ENCODE assay signal across 23 mouse cellular contexts in genomic region chr5:119661474-119661873, GRCm38 (mm10). TPM values are rescaled to one million over a fixed set of nuclear protein-coding genes. Genes with fewer than 3 reads are reported as not detected.
DNase-seq lines count a peak whose midpoint lies in the region; ATAC-seq and TF ChIP-seq lines count a peak whose summit lies in the region.
"Had no signal": no experiment of that assay in that cellular context is flagged by ENCODE, and none has a peak within 500 bp of the region (broad histone marks: within the 10 kb centered on the region; RNA-seq: fewer than 3 reads in every experiment).

No protein-coding gene starts in this region.

- H3K27ac ChIP-seq in hindbrain, embryonic 11.5 days (ENCODE audit: low read depth, low read length), result no peak overlapping the region
- no peak overlapping the region for H3K27ac ChIP-seq in hindbrain, embryonic 10.5 days
- H3K27ac ChIP-seq in liver, embryonic 13.5 days, result no peak overlapping the region
- H3K27ac ChIP-seq in liver, embryonic 12.5 days, result no peak overlapping the region
- no peak overlapping the region for H3K27ac ChIP-seq in embryonic facial prominence, embryonic 14.5 days (replicated peaks; ENCODE audit: low read depth, low read length)
- no peak overlapping the region for H3K27ac ChIP-seq in intestine, postnatal 0 days (ENCODE audit: low read depth, low read length)
- H3K27ac ChIP-seq: heart, embryonic 10.5 days; intestine, embryonic 15.5 days; limb, embryonic 12.5 days; midbrain, embryonic 13.5 days had no signal

- 2% methylated on average over 11 of the region's 11 CpGs for WGBS in hindbrain, embryonic 11.5 days
- WGBS in hindbrain, embryonic 10.5 days, result 1% methylated on average over 11 of the region's 11 CpGs
- 4% methylated on average over 11 of the region's 11 CpGs for WGBS in liver, embryonic 13.5 days (ENCODE audit: insufficient replicate concordance)
- 7% methylated on average over 11 of the region's 11 CpGs for WGBS in liver, embryonic 12.5 days (ENCODE audit: insufficient replicate concordance)
- 2% methylated on average over 11 of the region's 11 CpGs for WGBS in embryonic facial prominence, embryonic 14.5 days
- WGBS in intestine, postnatal 0 days, result 11% methylated on average over 11 of the region's 11 CpGs

- peak; percentile 42 for DNase-seq in hindbrain, embryonic 11.5 days (ENCODE audit: low spot score)
- DNase-seq in hindbrain, embryonic 10.5 days (ENCODE audit: low spot score), result no peak
- no peak for DNase-seq in liver, embryonic 13.5 days
- peak; percentile 28 for DNase-seq in brain, embryonic 14.5 days (ENCODE audit: low read depth)
- no peak for DNase-seq in embryonic facial prominence, embryonic 14.5 days (ENCODE audit: low spot score)
- DNase-seq in heart, adult 9 months (ENCODE audit: low spot score in 2 of 2), result no peak
- DNase-seq: cerebellum, adult 18-20 months; cerebellum, postnatal 25 days; heart, postnatal 4 days; kidney, postnatal 10 days; lung, adult 18-20 months; lung, postnatal 14 days; thymus, adult 18-20 months; thymus, postnatal 4 days had no signal

- H3K4me2 ChIP-seq in hindbrain, embryonic 11.5 days (replicated peaks; ENCODE audit: low read depth, low read length), result no peak overlapping the region
- H3K4me2 ChIP-seq in liver, embryonic 13.5 days, result peak overlapping the region; percentile 30
- H3K4me2 ChIP-seq in liver, embryonic 12.5 days, result no peak overlapping the region
- H3K4me2 ChIP-seq in embryonic facial prominence, embryonic 14.5 days (ENCODE audit: low read depth, low read length), result peak overlapping the region; percentile 44
- no peak overlapping the region for H3K4me2 ChIP-seq in intestine, postnatal 0 days (replicated peaks; ENCODE audit: low read depth)
- H3K4me2 ChIP-seq: intestine, embryonic 15.5 days; midbrain, embryonic 13.5 days had no signal

- H3K9ac ChIP-seq in hindbrain, embryonic 11.5 days (ENCODE audit: low read depth, low read length), result no peak overlapping the region
- H3K9ac ChIP-seq in liver, embryonic 13.5 days, result no peak overlapping the region
- no peak overlapping the region for H3K9ac ChIP-seq in liver, embryonic 12.5 days
- H3K9ac ChIP-seq in embryonic facial prominence, embryonic 14.5 days (ENCODE audit: low read depth, low read length), result no peak overlapping the region
- H3K9ac ChIP-seq in intestine, postnatal 0 days (ENCODE audit: low read depth, low read length), result no peak overlapping the region
- H3K9ac ChIP-seq: intestine, embryonic 15.5 days; limb, embryonic 12.5 days; midbrain, embryonic 13.5 days had no signal

- TF ChIP-seq POLR2A in brain, embryonic 14.5 days (IDR thresholded peaks at IDR 0.05; ENCODE audit: borderline replicate concordance, extremely low read depth, insufficient read depth, insufficient read length, poor library complexity, severe bottlenecking), result no peak

- ATAC-seq in hindbrain, embryonic 11.5 days (ENCODE audit: low FRiP score), result no peak
- no peak for ATAC-seq in liver, embryonic 13.5 days (ENCODE audit: low read depth)
- ATAC-seq in liver, embryonic 12.5 days, result no peak
- no peak for ATAC-seq in embryonic facial prominence, embryonic 14.5 days (ENCODE audit: low read depth)
- ATAC-seq in intestine, postnatal 0 days, result no peak
- ATAC-seq: CD4-positive, CD25-positive, alpha-beta regulatory T cell, adult 4 months; forebrain, embryonic 14.5 days; hindbrain, embryonic 16.5 days; intestine, embryonic 15.5 days; midbrain, embryonic 13.5 days had no signal

- no peak overlapping the region for H3K4me3 ChIP-seq in hindbrain, embryonic 11.5 days (ENCODE audit: low read depth, low read length)
- H3K4me3 ChIP-seq in hindbrain, embryonic 10.5 days, result no peak overlapping the region
- no peak overlapping the region for H3K4me3 ChIP-seq in liver, embryonic 13.5 days (replicated peaks)
- no peak overlapping the region for H3K4me3 ChIP-seq in liver, embryonic 12.5 days
- H3K4me3 ChIP-seq in embryonic facial prominence, embryonic 14.5 days (ENCODE audit: low read depth, low read length), result 0 out of 2 replicates have a peak overlapping the region, but pooled peaks have one; percentile 4
- no peak overlapping the region for H3K4me3 ChIP-seq in intestine, postnatal 0 days (ENCODE audit: low read depth, low read length)
- H3K4me3 ChIP-seq: intestine, embryonic 15.5 days; limb, embryonic 12.5 days; midbrain, embryonic 13.5 days had no signal

- H3K36me3 ChIP-seq in hindbrain, embryonic 11.5 days (ENCODE audit: control insufficient read depth, insufficient read depth, low read length), result no peaks in the 10 kb centered on the region
- no peaks in the 10 kb centered on the region for H3K36me3 ChIP-seq in hindbrain, embryonic 10.5 days
- H3K36me3 ChIP-seq in liver, embryonic 13.5 days, result no peaks in the 10 kb centered on the region
- H3K36me3 ChIP-seq in liver, embryonic 12.5 days, result no peaks in the 10 kb centered on the region
- no peaks in the 10 kb centered on the region for H3K36me3 ChIP-seq in embryonic facial prominence, embryonic 14.5 days (ENCODE audit: control insufficient read depth, insufficient read depth, low read length)
- no peaks in the 10 kb centered on the region for H3K36me3 ChIP-seq in intestine, postnatal 0 days (ENCODE audit: control insufficient read depth, insufficient read depth)
- H3K36me3 ChIP-seq: heart, embryonic 10.5 days; intestine, embryonic 15.5 days; limb, embryonic 12.5 days; midbrain, embryonic 13.5 days had no signal

- no peaks in the 10 kb centered on the region; the same call in 1 of the 2 replicates for H3K4me1 ChIP-seq in hindbrain, embryonic 11.5 days (replicated peaks; ENCODE audit: control insufficient read depth, insufficient read depth, low read length)
- H3K4me1 ChIP-seq in hindbrain, embryonic 10.5 days (replicated peaks), result peaks cover 5% of the 10 kb centered on the region; the same call in 1 of the 2 replicates
- H3K4me1 ChIP-seq in liver, embryonic 13.5 days (replicated peaks), result no peaks in the 10 kb centered on the region
- no peaks in the 10 kb centered on the region for H3K4me1 ChIP-seq in liver, embryonic 12.5 days
- peaks cover 4% of the 10 kb centered on the region; the same call in 1 of the 2 replicates for H3K4me1 ChIP-seq in embryonic facial prominence, embryonic 14.5 days (ENCODE audit: control insufficient read depth, insufficient read depth, low read length)
- no peaks in the 10 kb centered on the region for H3K4me1 ChIP-seq in intestine, postnatal 0 days (replicated peaks; ENCODE audit: control insufficient read depth, insufficient read depth, low read length)

- H3K27me3 ChIP-seq in hindbrain, embryonic 11.5 days (ENCODE audit: control insufficient read depth, insufficient read depth, low read length), result peaks cover 98% of the 10 kb centered on the region
- H3K27me3 ChIP-seq in hindbrain, embryonic 10.5 days (ENCODE audit: insufficient read depth, poor library complexity, severe bottlenecking), result peaks cover 100% of the 10 kb centered on the region
- peaks cover 100% of the 10 kb centered on the region for H3K27me3 ChIP-seq in liver, embryonic 13.5 days
- H3K27me3 ChIP-seq in liver, embryonic 12.5 days (replicated peaks), result peaks cover 100% of the 10 kb centered on the region
- peaks cover 94% of the 10 kb centered on the region for H3K27me3 ChIP-seq in embryonic facial prominence, embryonic 14.5 days (replicated peaks; ENCODE audit: control insufficient read depth, insufficient read depth, low read length)
- peaks cover 89% of the 10 kb centered on the region for H3K27me3 ChIP-seq in intestine, postnatal 0 days (replicated peaks; ENCODE audit: control insufficient read depth, insufficient read depth, low read length)

- H3K9me3 ChIP-seq in hindbrain, embryonic 11.5 days (ENCODE audit: control insufficient read depth, low read length), result no peaks in the 10 kb centered on the region
- no peaks in the 10 kb centered on the region for H3K9me3 ChIP-seq in hindbrain, embryonic 10.5 days
- no peaks in the 10 kb centered on the region for H3K9me3 ChIP-seq in liver, embryonic 13.5 days (replicated peaks)
- H3K9me3 ChIP-seq in liver, embryonic 12.5 days (replicated peaks), result no peaks in the 10 kb centered on the region
- no peaks in the 10 kb centered on the region for H3K9me3 ChIP-seq in embryonic facial prominence, embryonic 14.5 days (ENCODE audit: control insufficient read depth, low read length)
- H3K9me3 ChIP-seq in intestine, postnatal 0 days (ENCODE audit: control insufficient read depth), result no peaks in the 10 kb centered on the region
- H3K9me3 ChIP-seq: heart, embryonic 10.5 days; intestine, embryonic 15.5 days; limb, embryonic 12.5 days; midbrain, embryonic 13.5 days had no signal

- TF ChIP-seq CTCF in brain, embryonic 14.5 days (IDR thresholded peaks at IDR 0.05; ENCODE audit: borderline replicate concordance, extremely low read depth, insufficient read depth, insufficient read length), result no peak
- TF ChIP-seq CTCF in intestine, postnatal 0 days (IDR thresholded peaks at IDR 0.05; ENCODE audit: low read depth), result no peak

RNA-seq across cellular contexts. Expression of gene Tbx3, which starts 9.0 kb away (rescaled TPM):
- polyA plus RNA-seq in hindbrain, embryonic 11.5 days (2014; fragmentation: Nextera tagmentation; extraction: Ambion mirVana), result 5.1 and 9.0 TPM in 2 replicates
- polyA plus RNA-seq in hindbrain, embryonic 10.5 days (2016; fragmentation: Nextera tagmentation; extraction: Ambion mirVana), result 5.8 and 13.0 TPM in 2 replicates
- 4.1 and 6.1 TPM in 2 replicates for polyA plus RNA-seq in liver, embryonic 13.5 days (2015; fragmentation: Nextera tagmentation; extraction: Ambion mirVana)
- 9.3 and 10.7 TPM in 2 replicates for polyA plus RNA-seq in liver, embryonic 12.5 days (2016; fragmentation: Nextera tagmentation; extraction: Ambion mirVana)
- 1.0 and 3.0 TPM in 2 replicates for polyA plus RNA-seq in brain, embryonic 14.5 days (2012; rRNA removed)
- 22.6 and 31.5 TPM in 2 replicates for polyA plus RNA-seq in embryonic facial prominence, embryonic 14.5 days (2014; fragmentation: Nextera tagmentation; extraction: Ambion mirVana)
- polyA plus RNA-seq in intestine, postnatal 0 days (2015; fragmentation: Nextera tagmentation; extraction: Ambion mirVana), result 30.6 and 42.6 TPM in 2 replicates

Comparison
In these comparisons a context has a peak if more than half of its experiments do, and no peak if none do; other contexts are left out.
1. DNase-seq: peak in hindbrain, embryonic 11.5 days (single experiment) and brain, embryonic 14.5 days (single experiment); none in hindbrain, embryonic 10.5 days (single experiment), liver, embryonic 13.5 days (single experiment), embryonic facial prominence, embryonic 14.5 days (single experiment) and heart, adult 9 months (0 of 2).
2. H3K4me2 ChIP-seq: peak in liver, embryonic 13.5 days (single experiment) and embryonic facial prominence, embryonic 14.5 days (single experiment); none in hindbrain, embryonic 11.5 days (single experiment), liver, embryonic 12.5 days (single experiment) and intestine, postnatal 0 days (single experiment).